Mouse (Mus musculus): Measurements from ENCODE around the gene Atxn1. TPM values are rescaled to one million over a fixed set of nuclear protein-coding genes. Genes with fewer than 3 reads are reported as not detected.

The Atxn1 gene
- polyA plus RNA-seq, 1 experiment: not detected

GRCm38 (mm10) chr13:45607946-45608345 lies 356.9 kb downstream of the Atxn1 start:
- H3K27ac ChIP-seq (ENCODE audit: insufficient read depth, low read depth, low read length): no peak overlapping the region
- TF ChIP-seq POLR2A (IDR thresholded peaks at IDR 0.05; ENCODE audit: insufficient read depth, low read depth, low read length) (no peak), CTCF (IDR thresholded peaks at IDR 0.05; ENCODE audit: insufficient read depth, low read depth, low read length) (no peak)
- no peak overlapping the region for H3K4me3 ChIP-seq (ENCODE audit: insufficient read depth, low read depth, low read length)
- WGBS: 36% methylated on average over 2 of the region's 2 CpGs
- H3K4me1 ChIP-seq (ENCODE audit: control insufficient read depth, insufficient read depth, low read length): peaks cover 4% of the 10 kb centered on the region; the same call in 1 of the 2 replicates

GRCm38 (mm10) chr13:45603636-45604035 lies 361.2 kb downstream of the Atxn1 start:
- H3K27ac ChIP-seq (ENCODE audit: insufficient read depth, low read depth, low read length): no peak overlapping the region
- 96% methylated on average over 6 of the region's 6 CpGs for WGBS
- H3K4me3 ChIP-seq (ENCODE audit: insufficient read depth, low read depth, low read length): no peak overlapping the region
- H3K4me1 ChIP-seq (ENCODE audit: control insufficient read depth, insufficient read depth, low read length): peaks cover 8% of the 10 kb centered on the region
- no peak for TF ChIP-seq POLR2A (IDR thresholded peaks at IDR 0.05; ENCODE audit: insufficient read depth, low read depth, low read length)
- no peak for TF ChIP-seq CTCF (IDR thresholded peaks at IDR 0.05; ENCODE audit: insufficient read depth, low read depth, low read length)

DNA sequence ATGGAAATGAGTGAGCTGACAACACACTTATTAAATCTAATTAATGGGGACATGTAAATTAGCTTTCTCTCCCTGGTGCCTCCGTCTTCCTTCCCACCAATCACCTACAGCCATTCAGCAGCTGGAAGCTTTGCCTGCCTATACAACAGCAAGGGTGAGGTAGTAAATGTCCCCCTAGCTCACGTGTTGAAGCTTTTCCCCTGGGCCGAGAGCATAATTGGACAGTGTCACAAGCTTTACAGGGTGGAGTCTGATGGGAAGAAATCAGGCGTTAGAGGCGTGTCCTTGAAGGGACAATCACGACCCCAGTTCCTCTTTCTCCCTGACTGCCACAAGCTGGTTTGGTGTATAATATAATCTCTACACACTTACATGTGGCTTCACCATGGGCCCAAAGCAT lies 364.4 kb downstream of the Atxn1 start:
- WGBS: 39% methylated on average over 6 of the region's 6 CpGs
- Histone ChIP-seq H3K4me1 (ENCODE audit: control insufficient read depth, insufficient read depth, low read length) (peaks cover 4% of the 10 kb centered on the region), H3K27ac (ENCODE audit: insufficient read depth, low read depth, low read length) (no peak overlapping the region), H3K4me3 (ENCODE audit: insufficient read depth, low read depth, low read length) (no peak overlapping the region)
- TF ChIP-seq POLR2A (IDR thresholded peaks at IDR 0.05; ENCODE audit: insufficient read depth, low read depth, low read length): no peak
- TF ChIP-seq CTCF (IDR thresholded peaks at IDR 0.05; ENCODE audit: insufficient read depth, low read depth, low read length): no peak

GRCm38 (mm10) chr13:45599831-45600230 lies 365.0 kb downstream of the Atxn1 start:
- WGBS: 68% methylated on average over 2 of the region's 2 CpGs
- TF ChIP-seq POLR2A (IDR thresholded peaks at IDR 0.05; ENCODE audit: insufficient read depth, low read depth, low read length) (no peak), CTCF (IDR thresholded peaks at IDR 0.05; ENCODE audit: insufficient read depth, low read depth, low read length) (no peak)
- H3K4me1 ChIP-seq (ENCODE audit: control insufficient read depth, insufficient read depth, low read length): peaks cover 5% of the 10 kb centered on the region
- H3K4me3 ChIP-seq (ENCODE audit: insufficient read depth, low read depth, low read length): no peak overlapping the region
- H3K27ac ChIP-seq (ENCODE audit: insufficient read depth, low read depth, low read length): no peak overlapping the region

DNA sequence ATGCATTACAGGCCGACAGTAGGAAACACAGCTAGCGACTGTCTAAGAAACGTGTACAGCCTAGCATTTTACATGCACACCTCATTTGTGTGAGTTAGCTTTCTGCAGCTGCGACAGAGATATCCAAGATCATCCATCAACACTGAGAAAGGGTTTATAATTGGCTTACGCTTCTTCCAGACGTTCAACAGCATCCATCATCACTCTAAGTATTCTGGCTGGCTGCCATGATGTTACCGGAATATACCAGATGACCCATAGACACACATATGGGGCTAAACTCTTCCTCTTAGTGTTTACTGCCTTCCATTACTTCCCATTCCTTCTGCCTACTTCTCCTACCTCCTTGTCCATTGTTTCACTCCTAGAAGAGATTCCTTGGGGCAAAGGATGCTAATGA lies 369.4 kb downstream of the Atxn1 start:
- TF ChIP-seq POLR2A (IDR thresholded peaks at IDR 0.05; ENCODE audit: insufficient read depth, low read depth, low read length) (no peak), CTCF (IDR thresholded peaks at IDR 0.05; ENCODE audit: insufficient read depth, low read depth, low read length) (no peak)
- 78% methylated on average over 7 of the region's 7 CpGs for whole genome bisulfite sequencing
- Histone ChIP-seq H3K27ac (ENCODE audit: insufficient read depth, low read depth, low read length) (no peak overlapping the region), H3K4me3 (ENCODE audit: insufficient read depth, low read depth, low read length) (no peak overlapping the region), H3K4me1 (ENCODE audit: control insufficient read depth, insufficient read depth, low read length) (peaks cover 3% of the 10 kb centered on the region)

DNA sequence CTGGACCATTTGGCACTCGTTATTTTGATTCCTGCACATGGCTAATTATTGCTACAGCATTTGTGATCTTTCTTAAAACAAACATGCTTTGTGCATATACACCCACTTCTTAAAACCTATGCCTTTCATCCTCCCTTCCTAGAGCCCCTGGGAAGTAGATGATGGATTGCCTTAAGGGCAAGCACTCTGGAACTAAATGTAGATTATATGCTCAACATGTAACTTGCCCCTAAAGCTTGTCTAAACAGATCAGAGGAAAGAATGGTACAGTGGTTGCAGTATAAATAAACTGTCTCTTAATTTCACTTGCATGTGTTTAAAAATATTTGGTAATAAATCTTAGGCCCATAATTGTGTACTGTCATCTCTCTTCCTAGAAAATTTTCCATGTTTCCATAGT lies 370.9 kb downstream of the Atxn1 start:
- no peak overlapping the region for H3K27ac ChIP-seq (ENCODE audit: insufficient read depth, low read depth, low read length)
- TF ChIP-seq CTCF (IDR thresholded peaks at IDR 0.05; ENCODE audit: insufficient read depth, low read depth, low read length): no peak
- no peak for TF ChIP-seq POLR2A (IDR thresholded peaks at IDR 0.05; ENCODE audit: insufficient read depth, low read depth, low read length)
- 0 out of 2 replicates have a peak, but pooled peaks cover 2% of the 10 kb centered on the region for H3K4me1 ChIP-seq (ENCODE audit: control insufficient read depth, insufficient read depth, low read length)
- no peak overlapping the region for H3K4me3 ChIP-seq (ENCODE audit: insufficient read depth, low read depth, low read length)
- WGBS: 34% methylated on average over 1 of the region's 1 CpGs

DNA sequence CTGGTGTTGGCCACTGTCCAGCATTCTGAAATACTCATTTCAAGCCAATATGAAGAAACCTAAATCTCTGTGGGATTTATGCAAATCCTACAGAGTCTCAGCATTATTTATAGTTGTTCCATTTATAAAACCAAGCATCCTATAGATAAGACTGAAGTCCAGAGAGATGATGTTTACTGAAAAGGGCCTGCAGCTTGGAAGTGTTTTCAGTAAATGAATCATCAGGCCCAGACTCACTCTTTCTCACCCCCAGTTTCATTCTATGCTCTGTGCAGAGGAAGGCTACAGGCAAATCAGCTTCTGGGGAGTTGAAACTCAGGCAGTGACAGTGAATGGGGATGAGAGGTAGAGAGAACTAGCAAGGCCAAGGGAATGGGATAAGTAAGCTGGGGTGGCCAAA lies 373.9 kb downstream of the Atxn1 start:
- H3K4me3 ChIP-seq (ENCODE audit: insufficient read depth, low read depth, low read length): no peak overlapping the region
- no peak overlapping the region for H3K27ac ChIP-seq (ENCODE audit: insufficient read depth, low read depth, low read length)
- TF ChIP-seq CTCF (IDR thresholded peaks at IDR 0.05; ENCODE audit: insufficient read depth, low read depth, low read length) (no peak), POLR2A (IDR thresholded peaks at IDR 0.05; ENCODE audit: insufficient read depth, low read depth, low read length) (no peak)
- 0 out of 2 replicates have a peak, but pooled peaks cover 2% of the 10 kb centered on the region for H3K4me1 ChIP-seq (ENCODE audit: control insufficient read depth, insufficient read depth, low read length)

DNA sequence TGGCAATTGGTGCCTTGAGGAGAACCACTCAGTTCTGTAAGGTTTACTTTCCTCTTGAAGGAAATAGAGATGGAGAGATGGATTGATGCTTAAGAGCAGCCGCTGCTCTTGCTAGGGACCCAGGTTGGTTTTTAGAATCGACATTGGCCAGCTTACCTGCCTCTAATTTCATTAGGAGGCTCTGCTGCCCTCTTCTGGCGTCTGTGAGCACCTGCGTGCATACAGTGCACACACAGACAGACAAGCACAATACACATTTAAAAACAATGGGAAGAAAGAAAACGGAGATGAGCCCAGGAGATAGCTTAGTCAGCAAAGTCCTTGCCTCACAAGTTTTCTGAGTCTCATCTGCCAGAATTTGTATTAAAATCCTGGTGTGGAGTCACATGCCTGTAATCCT lies 381.7 kb downstream of the Atxn1 start:
- Histone ChIP-seq H3K4me1 (ENCODE audit: control insufficient read depth, insufficient read depth, low read length) (peaks cover 3% of the 10 kb centered on the region), H3K27ac (ENCODE audit: insufficient read depth, low read depth, low read length) (no peak overlapping the region), H3K4me3 (ENCODE audit: insufficient read depth, low read depth, low read length) (no peak overlapping the region)
- TF ChIP-seq POLR2A (IDR thresholded peaks at IDR 0.05; ENCODE audit: insufficient read depth, low read depth, low read length): no peak
- no peak for TF ChIP-seq CTCF (IDR thresholded peaks at IDR 0.05; ENCODE audit: insufficient read depth, low read depth, low read length)
- WGBS: 85% methylated on average over 5 of the region's 5 CpGs

- TF ChIP-seq CTCF (IDR thresholded peaks at IDR 0.05; ENCODE audit: insufficient read depth, low read depth, low read length): no peak
- no peak for TF ChIP-seq POLR2A (IDR thresholded peaks at IDR 0.05; ENCODE audit: insufficient read depth, low read depth, low read length)
- Histone ChIP-seq H3K4me3 (ENCODE audit: insufficient read depth, low read depth, low read length) (no peak overlapping the region), H3K4me1 (ENCODE audit: control insufficient read depth, insufficient read depth, low read length) (peaks cover 3% of the 10 kb centered on the region), H3K27ac (ENCODE audit: insufficient read depth, low read depth, low read length) (no peak overlapping the region)
- 30% methylated on average over 12 of the region's 12 CpGs for WGBS
Measured at GRCm38 (mm10) chr13:45582294-45582693, 382.5 kb downstream of the Atxn1 start.

- Histone ChIP-seq H3K4me1 (ENCODE audit: control insufficient read depth, insufficient read depth, low read length) (peaks cover 6% of the 10 kb centered on the region), H3K4me3 (ENCODE audit: insufficient read depth, low read depth, low read length) (no peak overlapping the region), H3K27ac (ENCODE audit: insufficient read depth, low read depth, low read length) (no peak overlapping the region)
- TF ChIP-seq POLR2A (IDR thresholded peaks at IDR 0.05; ENCODE audit: insufficient read depth, low read depth, low read length) (no peak), CTCF (IDR thresholded peaks at IDR 0.05; ENCODE audit: insufficient read depth, low read depth, low read length) (no peak)
- WGBS: 89% methylated on average over 3 of the region's 3 CpGs
Measured at GRCm38 (mm10) chr13:45579751-45580150, 385.1 kb downstream of the Atxn1 start.

Data from olfactory bulb, adult 2 months (tissue).